Mouse (Mus musculus) left cerebral cortex, adult 8-10 months (tissue): ENCODE measurements at regions not wholly inside any gene's neighbourhood (a gene's known extent, or its start where the extent isn't known, plus 50 kb on each side); places are given as distances from the start of the nearest gene placed in this dataset.

Experiments
- DNase-seq, 2 experiments: peaks; one replicate each; pipeline ENCODE4 v3.0.0; 2022; ENCODE audit warnings: low spot score in 2 of 2

GRCm38 (mm10) chr8:90192856-90193255 is 155.3 kb downstream of the Tox3 start:
- DNase-seq, result no peak

GRCm38 (mm10) chr8:90182807-90183206 is 165.3 kb downstream of the Tox3 start:
- no peak for DNase-seq

GRCm38 (mm10) chr8:90176771-90177170 is 171.4 kb downstream of the Tox3 start:
- no peak for DNase-seq

DNA sequence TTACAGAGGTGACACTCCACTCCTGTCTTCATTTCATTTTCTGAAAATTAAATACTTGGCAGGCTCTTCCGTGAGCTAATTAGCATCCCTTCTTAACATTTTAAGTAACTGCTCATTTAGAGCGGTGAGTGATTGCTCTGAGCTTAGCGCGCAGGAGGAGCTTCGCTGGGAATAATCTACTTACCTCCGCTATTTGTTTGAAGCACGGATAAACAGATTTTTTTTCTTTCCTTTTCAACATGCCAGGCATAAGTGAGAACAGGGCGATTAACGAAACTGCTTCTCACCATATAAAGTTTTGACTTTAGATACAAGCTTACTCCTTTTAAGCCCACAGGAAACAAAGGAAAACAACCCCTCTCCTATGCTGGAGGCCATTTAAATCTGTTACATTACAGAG is 171.8 kb downstream of the Tox3 start:
- no peak for DNase-seq

- DNase-seq, result no peak
Observed at GRCm38 (mm10) chr8:90166639-90167038, 181.5 kb downstream of the Tox3 start.

DNA sequence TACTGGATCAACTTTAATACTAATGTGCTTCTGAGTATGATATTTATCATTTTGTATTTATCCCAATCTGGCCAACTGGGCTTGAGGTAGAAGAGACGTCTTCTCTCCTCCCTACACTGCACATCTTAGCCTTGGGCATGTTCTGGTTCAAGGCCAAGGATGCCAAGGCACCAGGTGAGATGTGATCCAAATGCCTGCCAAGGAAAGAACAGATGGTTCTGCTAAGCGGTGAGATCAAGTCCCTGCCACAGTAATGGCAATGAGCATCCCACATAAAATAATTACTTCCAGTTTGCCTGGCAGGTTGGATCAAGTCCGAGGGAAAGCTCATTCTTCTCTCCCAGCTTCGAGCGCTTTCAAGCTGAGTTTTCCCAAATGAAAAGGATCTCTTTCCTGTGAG is 196.7 kb downstream of the Tox3 start:
- DNase-seq, result no peak

DNA sequence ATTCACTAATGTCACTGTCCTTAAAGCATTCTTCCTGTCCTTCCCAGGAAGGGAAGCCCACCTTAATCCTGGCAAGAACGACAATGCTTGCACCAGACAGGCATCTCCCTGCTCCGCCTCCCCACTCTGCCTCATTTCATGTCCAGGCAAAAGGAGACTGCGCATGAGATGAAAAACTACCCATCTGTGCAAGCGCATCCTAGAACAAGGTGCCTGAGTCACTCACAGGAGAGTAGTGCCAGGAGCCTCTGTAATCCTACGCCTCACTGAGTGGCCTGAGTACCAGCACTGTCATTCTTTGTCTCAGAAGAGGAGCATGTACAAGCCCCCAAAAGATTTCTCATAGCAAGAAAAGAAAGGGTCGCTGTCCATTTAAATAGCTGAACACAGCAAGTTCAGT is 198.2 kb downstream of the Tox3 start:
- peak in 1 of 2 experiments; percentile 37 for DNase-seq

DNA sequence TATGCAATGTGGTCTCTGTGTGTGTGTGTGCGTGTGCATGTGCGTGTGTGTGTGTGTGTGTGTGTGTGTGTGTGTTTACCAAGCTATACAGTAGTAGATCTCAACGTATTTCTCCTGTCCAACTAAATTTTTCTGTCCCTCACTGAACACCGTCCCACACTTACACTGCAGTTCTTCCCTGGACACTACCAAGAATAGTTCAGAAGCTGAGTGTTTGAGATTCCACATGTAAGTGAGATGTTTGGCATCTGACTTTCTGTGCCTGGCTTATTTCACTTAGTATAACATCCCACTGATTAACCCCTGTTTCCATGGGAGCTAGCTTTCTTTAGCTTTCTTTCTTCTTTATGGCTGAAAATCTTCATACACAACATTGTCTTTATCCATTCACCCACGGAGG is 213.5 kb downstream of the Tox3 start:
- no peak for DNase-seq

DNA sequence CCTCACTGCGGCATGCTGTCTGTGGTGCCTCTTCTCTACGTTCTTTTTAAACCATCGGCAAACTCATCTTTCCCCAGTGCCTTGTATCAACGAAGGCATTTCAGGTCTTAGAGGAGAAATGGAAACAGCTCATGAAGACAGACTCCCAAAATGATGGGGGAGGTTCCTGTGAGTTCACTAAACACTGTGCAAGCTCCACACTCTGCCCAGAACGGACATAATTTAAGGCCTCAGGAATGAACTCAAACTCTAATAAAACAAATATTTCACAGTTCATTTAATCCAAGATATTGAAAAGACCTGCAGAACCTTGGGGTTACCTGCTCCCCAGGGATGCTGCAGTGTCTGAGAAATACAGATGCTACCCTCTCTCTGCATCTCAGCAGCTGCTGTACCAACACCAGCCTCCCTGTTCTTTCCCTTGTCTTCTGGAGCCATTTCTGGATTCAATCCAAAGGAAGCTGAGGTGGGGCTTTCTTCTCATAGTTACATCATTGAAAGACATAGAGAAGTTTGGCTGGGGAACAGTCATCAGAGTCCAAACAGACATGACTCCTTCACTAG is 217.4 kb downstream of the Tox3 start:
- no peak for DNase-seq

DNA sequence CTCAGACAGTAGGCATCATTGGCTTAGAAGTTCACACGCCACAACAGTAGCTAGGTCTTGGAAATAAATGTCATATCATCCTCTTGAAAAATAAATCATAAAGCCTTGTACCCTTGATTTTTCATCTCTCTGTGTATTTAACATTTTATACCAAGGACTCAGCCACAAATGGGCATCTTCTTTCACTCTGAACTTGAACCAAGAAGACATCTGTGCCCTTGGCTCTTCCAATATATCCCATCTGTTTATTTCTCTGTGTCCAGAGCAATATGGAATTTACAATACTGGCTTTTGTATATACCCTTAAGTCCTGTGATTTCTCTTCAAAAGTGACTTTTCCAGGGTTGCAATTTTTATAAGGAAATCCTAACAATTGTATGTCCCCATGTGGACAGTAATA is 222.7 kb downstream of the Tox3 start:
- DNase-seq, result no peak

DNA sequence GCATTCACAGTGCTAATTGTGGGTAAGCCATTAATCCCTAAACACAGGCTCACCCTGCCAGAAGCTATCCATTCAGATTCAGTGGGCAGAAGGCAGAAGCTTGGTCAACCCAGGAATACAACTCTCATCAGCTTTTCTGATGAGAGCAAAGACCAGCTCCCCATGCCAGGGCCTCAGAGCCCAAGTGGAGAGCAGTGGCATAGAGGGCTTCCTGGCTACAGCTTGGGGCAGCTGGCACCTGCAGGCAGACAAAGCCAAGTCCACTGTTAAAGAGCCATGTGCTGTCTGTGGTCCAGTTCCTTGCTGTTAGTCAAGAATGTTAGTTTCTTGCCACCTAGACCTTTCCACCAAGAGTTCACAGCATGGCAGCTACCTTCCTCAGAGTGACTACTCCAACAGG is 225.0 kb downstream of the Tox3 start:
- DNase-seq, result no peak

GRCm38 (mm10) chr8:90121935-90122334 is 226.2 kb downstream of the Tox3 start:
- DNase-seq, result no peak

DNA sequence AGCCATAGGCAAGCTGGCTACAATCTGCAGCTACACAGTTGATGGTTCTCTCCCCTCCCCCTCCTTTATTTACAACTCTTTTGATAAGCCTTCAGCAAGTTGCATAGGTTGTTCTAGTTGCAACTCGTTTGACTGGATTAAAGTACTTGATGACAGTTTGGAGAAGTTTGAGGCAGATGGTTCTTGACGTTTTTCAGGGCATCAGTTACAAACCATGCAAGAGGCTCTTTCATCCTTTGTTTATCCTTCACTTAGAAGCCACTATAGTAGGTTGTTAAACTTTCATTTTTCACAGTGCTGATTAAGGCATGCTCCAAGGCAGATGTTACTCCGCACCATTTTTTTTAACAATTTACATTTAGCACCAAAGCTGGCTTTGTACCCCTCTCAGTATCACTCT is 227.1 kb downstream of the Tox3 start:
- no peak for DNase-seq

- DNase-seq, result peak in 1 of 2 experiments; percentile 27
Observed at GRCm38 (mm10) chr8:90115436-90115835, 232.7 kb downstream of the Tox3 start.

DNA sequence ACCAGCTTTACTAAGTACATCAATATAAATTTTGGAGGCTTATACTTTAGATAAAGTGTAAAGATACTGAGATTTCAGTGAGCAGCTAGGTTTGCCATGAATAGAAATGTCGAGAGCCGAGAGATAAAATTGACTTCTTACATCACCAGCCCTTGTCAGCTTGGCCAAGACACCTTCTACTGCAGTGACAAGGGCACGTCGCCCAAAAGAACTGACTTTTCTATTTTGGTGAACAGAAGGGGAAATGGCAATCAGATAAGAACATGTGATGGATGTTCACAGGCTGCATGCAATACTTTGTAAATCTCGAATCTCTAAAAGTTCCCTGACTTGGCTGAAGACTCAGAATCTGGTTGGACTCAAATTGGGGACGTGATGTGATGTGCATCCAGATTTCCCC is 247.6 kb downstream of the Tox3 start:
- DNase-seq, result no peak

- DNase-seq, result no peak
Observed at GRCm38 (mm10) chr8:90082630-90083029, 265.5 kb downstream of the Tox3 start.

GRCm38 (mm10) chr8:90076381-90076780 is 271.8 kb downstream of the Tox3 start:
- no peak for DNase-seq

DNA sequence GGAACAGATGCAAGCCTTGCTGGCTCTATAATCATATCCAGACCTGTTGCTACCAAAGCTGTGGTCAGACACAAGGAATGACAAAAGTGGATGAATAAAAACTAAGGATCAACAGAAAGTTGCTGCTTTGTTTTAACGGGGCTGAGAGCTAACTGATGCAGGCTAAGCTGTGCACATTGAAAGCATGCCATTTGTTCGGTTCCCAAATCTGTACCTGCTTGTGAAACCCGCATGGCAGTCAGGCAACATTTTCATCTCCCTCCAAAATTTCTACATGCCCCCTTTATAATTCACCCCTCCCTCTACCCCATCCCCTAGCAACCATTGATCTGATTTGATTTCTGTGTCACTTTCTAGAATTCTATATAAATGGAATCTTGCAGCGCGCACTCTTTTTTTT is 272.3 kb downstream of the Tox3 start:
- no peak for DNase-seq

DNA sequence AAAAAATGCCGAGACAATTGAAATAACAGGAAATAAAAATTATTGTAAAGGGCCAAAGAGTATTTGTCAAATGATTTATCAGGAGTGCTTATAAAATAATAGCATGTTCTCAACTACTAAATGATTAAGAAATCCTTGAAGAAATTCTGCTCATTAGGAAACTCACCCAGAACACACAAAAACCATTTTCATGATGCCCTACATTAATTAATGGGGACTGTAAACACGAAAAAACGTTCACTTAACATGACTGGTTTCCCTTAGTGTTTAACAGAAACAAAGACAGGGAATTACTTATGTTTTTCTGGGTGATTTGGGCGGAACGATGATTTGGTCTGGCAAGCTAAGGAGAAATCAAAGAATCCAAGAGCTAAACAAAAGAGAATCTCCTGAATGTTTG is 278.1 kb downstream of the Tox3 start:
- no peak for DNase-seq

- no peak for DNase-seq
Observed at GRCm38 (mm10) chr8:90069411-90069993, 278.6 kb downstream of the Tox3 start.

DNA sequence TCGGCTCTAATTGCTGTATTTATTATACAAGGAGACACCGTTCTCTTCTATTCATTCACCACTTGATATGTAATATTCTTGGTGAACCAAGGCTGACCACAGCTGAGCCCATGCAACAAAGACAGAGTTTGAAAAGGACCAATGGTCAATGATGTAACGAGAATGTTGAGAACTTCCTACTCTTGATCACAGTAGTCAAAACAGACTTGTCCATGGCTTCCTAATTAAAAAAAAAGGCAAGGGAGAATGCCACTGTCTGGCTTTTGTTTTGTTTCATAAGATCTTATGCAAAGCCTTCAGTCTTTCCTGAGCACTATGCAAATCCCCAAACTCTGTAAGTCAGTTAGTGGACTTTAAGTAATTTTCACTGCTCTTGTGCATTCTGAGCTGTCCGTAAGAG is 279.7 kb downstream of the Tox3 start:
- DNase-seq, result no peak

- DNase-seq, result no peak
Observed at GRCm38 (mm10) chr8:90064381-90064780, 283.8 kb downstream of the Tox3 start.

- no peak for DNase-seq
Observed at GRCm38 (mm10) chr8:90063291-90063690, 284.9 kb downstream of the Tox3 start.

GRCm38 (mm10) chr8:90058631-90059166 is 289.4 kb downstream of the Tox3 start:
- no peak for DNase-seq
